Mouse (Mus musculus) spleen, postnatal 10 days (tissue): ENCODE results near the gene Pappa2.

ENCODE experiments used
- DNase-seq, 2 experiments: peaks; one replicate each; pipeline ENCODE4 v3.0.0; 2021 to 2022; ENCODE audit warnings: low spot score in 2 of 2

The Pappa2 gene

DNA sequence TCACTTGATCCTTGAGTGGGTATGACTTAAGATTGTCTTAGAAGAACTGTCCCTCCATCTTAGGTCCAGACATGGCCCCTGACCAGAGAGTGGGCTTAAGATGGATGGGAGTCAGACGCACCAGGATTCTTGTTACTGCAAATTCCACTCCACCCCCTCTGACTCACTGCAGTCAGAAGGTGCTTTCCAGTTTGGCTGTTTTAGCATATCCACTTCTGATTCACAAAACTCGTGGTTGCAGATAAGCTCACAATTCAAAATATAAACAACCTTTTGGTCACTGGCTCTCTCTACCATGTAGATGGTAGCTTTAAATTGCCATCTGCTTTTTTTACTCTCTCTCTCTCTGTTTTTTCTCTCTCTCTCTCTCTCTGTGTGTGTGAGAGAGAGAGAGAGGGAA, 214.4 kb downstream of the Pappa2 start:
- DNase-seq: no peak

DNA sequence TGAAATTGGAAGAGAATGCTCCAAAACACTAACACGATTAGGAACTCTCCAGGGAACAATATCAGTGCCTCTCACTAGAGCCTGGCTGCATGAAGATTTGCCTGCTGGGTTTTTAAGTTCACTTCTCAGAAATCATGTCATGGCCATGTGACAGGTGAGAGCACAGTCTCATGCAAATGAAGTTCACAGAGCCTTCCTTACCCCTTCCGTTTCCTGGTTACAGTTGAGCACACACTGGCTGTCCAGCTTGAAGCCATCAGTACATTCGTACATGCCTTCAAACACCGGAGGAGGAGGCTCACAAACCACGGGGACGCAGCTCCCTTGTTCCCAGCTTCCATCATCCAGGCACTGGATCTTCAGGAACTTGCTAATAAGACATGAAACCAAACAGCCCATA, 215.6 kb downstream of the Pappa2 start:
- DNase-seq: no peak

DNA sequence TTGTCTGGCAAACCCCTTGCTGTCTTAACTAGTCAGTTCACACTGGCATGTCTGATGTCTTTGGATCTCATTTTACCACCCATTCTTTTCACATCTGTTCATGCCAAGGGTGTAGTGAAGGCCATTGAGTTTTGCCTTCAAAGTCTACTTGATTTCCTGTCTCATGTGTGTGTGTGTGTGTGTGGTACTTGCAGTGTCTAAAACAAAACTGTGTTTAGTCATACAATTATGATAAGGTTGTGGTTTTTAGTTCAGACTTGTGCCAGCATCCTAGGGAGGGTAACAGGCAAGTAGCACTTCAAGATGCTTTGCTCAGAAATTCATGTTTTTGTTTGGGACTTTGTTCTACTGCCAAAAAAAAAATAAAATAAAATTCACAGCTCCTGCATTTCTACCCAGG, 216.1 kb downstream of the Pappa2 start:
- no peak for DNase-seq

DNA sequence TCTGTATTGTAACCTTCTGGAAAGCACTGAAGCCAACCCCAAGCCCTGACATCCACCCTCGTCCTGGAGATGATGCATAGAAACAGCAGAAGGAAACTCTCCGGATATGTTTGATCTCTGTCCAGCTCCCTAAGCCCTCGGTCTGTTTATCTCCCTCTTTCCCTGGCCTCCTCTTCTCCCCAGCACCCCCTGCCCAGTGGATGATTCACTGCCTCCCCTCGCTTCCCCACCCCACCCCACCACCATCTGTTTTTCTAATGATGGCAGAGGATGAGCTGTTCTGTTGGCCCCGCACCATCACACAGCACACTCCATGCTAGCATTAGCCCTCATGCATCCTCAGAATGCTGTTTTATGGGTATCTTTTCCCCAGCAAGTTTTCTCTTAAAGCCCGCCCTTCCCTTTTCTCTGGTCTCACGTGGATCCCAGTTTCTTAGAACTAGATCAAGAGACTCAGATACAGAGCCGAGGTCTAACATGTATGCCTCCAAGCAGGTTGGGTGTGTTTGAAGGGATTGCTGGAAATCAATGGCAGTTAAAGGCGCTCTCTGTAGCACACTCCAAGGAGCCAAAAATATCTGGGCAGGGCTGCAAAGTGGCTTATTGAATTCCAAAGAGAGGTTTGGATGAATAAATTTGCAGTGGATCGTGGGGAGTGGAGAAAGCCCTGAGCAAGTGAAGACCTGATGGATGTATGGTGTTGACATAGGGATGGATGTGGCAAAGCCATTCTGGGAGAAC, 231.8 kb downstream of the Pappa2 start:
- no peak for DNase-seq

DNA sequence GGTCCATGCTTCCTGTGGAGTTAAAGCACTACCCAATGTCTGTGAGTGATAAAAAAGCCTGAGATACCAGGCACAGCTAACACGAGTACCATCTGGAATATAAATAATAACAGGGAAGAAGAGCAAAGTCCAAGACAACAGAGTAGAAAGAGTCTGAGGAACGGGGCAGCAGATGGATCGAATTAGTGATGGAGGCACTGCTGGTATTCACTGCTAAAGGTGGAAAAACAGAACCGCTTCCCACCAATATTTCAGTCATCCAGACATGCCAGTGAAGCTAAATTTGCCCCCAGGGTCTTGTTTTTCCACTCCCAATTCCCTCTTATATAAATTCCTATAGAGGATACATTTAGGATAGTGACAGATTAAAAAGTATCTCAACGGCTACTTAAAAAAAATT, 238.8 kb downstream of the Pappa2 start:
- DNase-seq: no peak

- DNase-seq: no peak
These were observed 239.3 kb downstream of the Pappa2 start for GRCm38 (mm10) chr1:158740949-158741348.

GRCm38 (mm10) chr1:158740161-158740766, 240.0 kb downstream of the Pappa2 start:
- no peak for DNase-seq

DNA sequence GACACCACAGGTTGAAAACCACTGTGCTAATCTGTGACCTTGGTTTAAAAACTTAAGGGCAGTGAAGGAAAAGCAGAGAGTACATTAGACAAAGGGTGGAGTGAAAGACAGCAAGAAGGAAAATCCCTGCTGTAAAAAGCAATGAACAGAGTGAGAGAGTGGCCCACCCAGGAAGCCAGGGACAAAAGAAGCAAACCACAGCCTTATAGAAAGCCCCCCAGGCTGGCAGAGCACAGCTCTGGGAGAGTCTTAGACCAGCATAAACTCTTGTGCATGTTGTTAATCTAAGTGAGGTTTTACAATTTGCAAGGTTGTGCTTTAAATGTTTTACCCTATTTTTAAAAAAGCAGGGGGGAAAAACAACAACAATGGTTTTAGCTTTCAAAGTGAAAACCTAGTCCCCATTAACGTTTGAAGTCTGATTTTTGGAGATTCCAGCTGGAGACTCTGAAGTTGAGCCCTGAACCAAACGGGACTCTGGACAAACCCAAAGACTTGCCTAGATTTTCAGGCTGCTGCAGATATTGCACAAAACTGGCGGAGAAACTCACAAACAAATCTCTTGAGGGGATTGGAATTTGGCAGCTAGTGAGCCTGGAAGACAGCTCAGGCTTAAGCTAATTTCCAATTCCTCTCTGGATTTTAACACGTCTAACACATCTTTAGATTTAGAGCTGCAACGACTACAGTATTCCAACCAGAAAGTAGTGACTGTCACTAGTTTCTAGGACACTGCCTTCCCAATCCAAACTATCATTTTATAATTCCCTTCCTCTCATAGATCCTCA, 241.0 kb downstream of the Pappa2 start:
- DNase-seq: no peak

- no peak for DNase-seq
These were observed 247.3 kb downstream of the Pappa2 start for GRCm38 (mm10) chr1:158732868-158733496.

- DNase-seq: no peak
These were observed 266.8 kb downstream of the Pappa2 start for GRCm38 (mm10) chr1:158713301-158714095.

DNA sequence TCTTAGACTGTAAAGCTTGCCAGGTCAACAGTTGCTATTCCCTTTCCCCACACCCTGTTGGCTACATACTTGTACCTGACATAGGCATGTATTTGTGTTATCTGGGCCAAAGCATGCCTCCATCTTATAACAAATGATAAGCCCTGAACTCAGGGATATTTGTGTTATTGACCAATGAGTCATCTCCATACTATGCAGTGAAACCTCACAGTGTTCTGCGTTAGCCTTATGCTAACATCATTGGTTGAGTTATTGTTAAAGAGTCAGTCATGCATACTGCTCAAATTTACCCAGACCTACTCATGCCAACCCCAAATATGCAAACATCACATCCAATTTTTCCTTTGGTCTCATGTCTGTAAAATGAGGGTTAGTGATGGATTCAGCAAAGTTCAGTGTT, 279.0 kb downstream of the Pappa2 start:
- DNase-seq: no peak

DNA sequence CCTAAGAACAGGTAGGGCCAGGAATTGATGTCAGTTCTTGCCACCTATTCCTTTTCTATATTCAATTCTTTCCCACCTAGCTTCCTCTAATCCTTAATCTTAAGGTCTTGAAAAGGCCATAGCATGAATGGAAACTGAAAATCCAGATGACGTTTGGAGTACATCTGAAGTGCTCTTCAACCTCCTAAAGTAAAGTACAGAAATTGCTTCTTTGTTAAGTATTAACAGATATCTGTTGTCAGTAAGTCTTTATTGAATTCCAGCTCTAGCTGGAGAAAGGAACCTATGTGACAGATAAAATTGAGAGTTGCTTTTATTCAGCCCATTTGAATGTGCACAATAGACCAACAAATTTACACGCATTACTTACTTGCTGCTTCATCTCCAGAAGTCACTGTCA, 280.1 kb downstream of the Pappa2 start:
- DNase-seq: no peak

GRCm38 (mm10) chr1:158699276-158699675, 281.0 kb downstream of the Pappa2 start:
- DNase-seq: no peak

GRCm38 (mm10) chr1:158697859-158698569, 282.3 kb downstream of the Pappa2 start:
- DNase-seq: no peak

DNA sequence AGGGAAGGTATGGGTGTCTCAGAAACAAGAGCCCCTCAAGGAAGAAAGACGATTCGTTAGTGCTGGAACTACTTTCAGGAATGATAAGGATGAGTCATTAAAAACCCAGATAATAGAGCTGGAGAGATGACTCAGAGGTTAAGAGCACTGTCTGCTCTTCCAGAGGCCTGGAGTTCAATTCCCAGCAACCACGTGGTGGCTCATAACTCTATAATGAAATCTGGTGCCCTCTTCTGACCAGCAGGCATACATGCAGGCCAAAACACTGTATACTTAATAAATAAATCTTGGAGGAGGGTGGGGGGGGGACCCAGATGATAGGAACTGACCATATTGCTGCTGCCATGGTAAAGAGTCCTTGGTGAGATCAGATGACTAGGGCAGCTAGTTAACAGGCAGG, 282.9 kb downstream of the Pappa2 start:
- no peak for DNase-seq

DNA sequence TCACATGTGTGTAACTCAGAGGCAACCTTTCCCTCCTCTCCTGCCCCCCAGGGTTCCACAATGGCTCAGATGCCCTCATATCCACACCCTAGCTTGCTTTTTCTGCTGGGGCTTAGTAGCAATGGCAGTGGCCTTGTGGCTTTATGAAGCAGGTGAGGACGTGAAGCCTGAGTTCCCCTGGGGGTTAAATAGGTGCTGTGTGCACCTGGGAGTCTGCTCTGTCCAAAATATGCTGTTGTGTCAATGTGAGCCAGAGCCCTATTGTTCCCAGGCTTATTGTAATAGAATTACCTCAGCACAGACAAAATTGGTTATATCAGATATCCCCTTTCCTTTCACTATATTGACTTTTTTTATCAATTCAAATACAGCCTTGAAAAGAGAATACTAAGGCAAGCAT, 292.6 kb downstream of the Pappa2 start:
- no peak for DNase-seq

DNA sequence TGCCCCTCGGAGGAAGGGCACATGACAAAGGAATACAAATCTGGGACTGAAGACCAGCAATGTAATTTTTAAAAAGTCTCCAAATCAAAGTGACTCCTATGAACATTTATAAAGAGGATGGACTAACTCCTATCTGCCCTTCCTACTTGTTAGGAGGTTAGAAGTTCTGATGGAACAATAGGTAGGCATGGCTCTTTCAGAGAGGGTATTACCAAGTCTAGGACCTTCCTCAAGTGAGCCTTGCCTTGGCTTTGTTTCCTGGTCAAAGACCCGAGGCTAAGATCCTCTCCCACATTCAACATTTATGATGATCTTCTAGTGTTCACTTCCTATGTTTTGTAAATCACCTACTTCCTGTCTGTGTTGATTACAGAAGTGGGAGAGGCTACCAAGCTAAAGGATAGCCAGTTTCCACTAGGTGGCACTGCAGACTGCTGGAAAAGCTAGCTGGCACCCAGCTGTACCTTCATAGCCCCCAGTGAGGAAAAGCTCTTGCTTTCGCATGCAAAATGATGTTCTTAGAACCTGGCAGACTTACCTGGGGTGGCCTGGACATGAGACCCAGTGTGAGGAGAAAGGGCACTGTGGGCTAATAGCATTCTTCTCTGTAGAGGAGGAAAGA, 310.2 kb downstream of the Pappa2 start:
- peak; percentile 6 to 48 for DNase-seq

- DNase-seq: no peak
These were observed 314.3 kb downstream of the Pappa2 start for GRCm38 (mm10) chr1:158666001-158666400.
